Mouse (Mus musculus) ES-Bruce4 (cell line): ENCODE data around the gene Timm50.

ENCODE experiments used
- CTCF ChIP-seq: IDR thresholded peaks from one replicate; pipeline ENCODE4 v1.8.1; 2011; ENCODE audit warnings: low read depth, low read length
- EP300 ChIP-seq: IDR thresholded peaks from 2 replicates; pipeline ENCODE4 v1.6.1; 2011; ENCODE audit warnings: low read depth, low read length; ENCODE audit not compliant: insufficient read depth
- POLR2A ChIP-seq: IDR thresholded peaks from one replicate; pipeline ENCODE4 v1.8.1; 2011; ENCODE audit warnings: low read length; ENCODE audit not compliant: insufficient read depth

GRCm38 (mm10) chr7:28301616-28302433 is 10.0 kb downstream of the Timm50 start, which contains the start of gene Dll3:
- peak; percentile 44 for TF ChIP-seq CTCF
- TF ChIP-seq POLR2A = no peak
- TF ChIP-seq EP300 = peak; percentile 49; the same call in 1 of the 2 replicates
